Mouse (Mus musculus) left cerebral cortex, postnatal 36 days (tissue): ENCODE results near the gene Kcnk18. TPM values are rescaled to one million over a fixed set of nuclear protein-coding genes. Genes with fewer than 3 reads are reported as not detected.

Source experiments
- DNase-seq, 2 experiments: peaks; one replicate each; pipeline ENCODE4 v3.0.0; 2021 to 2022; ENCODE audit warnings: low spot score in 2 of 2, mixed read lengths in 1 of 2
- intact Hi-C: fragments of 180-260 bp; cut with DNase I; formaldehyde crosslinking; loops from one replicate; pipeline ENCODE4 v1.15.1; 2025
- total RNA-seq, 2 experiments: library from RNA; stranded (reverse); gene quantifications; 2 replicates each; pipeline ENCODE4 v1.2.3; 2021

Kcnk18 gene
- total RNA-seq, 2 experiments from 2014 or later, result not detected

GRCm38 (mm10) chr19:59208475-59208874, 10.5 kb upstream of the Kcnk18 start:
- intact Hi-C loops, result loop anchor here (1.0 to 10.0 kb wide), 3 partner anchors 297 to 444 kb away; no protein-coding TSS in a partner anchor

DNA sequence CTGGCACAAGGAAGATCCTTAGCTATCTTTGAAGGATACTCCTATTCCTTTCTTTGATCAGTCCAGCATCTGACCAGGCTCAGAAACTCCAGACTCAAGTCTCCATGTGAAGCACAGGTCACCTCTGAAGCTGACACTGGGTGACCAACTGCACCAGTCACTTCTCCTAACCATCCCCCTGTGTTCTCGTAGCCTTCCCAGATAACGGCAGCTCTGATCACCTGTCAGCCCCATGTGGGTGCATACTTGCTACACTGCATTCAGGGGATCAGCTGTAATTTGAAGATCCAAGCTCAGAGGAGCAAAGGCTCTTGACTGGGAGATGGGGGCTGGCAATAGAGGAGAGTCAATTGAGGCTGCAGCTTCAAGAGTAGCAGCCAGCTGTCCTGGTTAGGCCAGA, 10.0 kb upstream of the Kcnk18 start:
- intact Hi-C loops, result loop anchor here (1.0 to 10.0 kb wide), 3 partner anchors 298 to 444 kb away; no protein-coding TSS in a partner anchor
- DNase-seq, result no peak

More at GRCm38 (mm10) chr19:59208475-59208874, 10.5 kb upstream of the Kcnk18 start:
- peak; percentile 69 to 79 for DNase-seq

- intact Hi-C loops, result no loop called here
These were observed 2.1 kb upstream of the Kcnk18 start for GRCm38 (mm10) chr19:59216891-59217290.

GRCm38 (mm10) chr19:59221131-59221530, 2.1 kb downstream of the Kcnk18 start:
- no peak for DNase-seq
- intact Hi-C loops, result no loop called here

More at GRCm38 (mm10) chr19:59216891-59217290, 2.1 kb upstream of the Kcnk18 start:
- DNase-seq, result no peak

- intact Hi-C loops, result no loop called here
- no peak for DNase-seq
These were observed 9.4 kb downstream of the Kcnk18 start for GRCm38 (mm10) chr19:59228376-59228775.

DNA sequence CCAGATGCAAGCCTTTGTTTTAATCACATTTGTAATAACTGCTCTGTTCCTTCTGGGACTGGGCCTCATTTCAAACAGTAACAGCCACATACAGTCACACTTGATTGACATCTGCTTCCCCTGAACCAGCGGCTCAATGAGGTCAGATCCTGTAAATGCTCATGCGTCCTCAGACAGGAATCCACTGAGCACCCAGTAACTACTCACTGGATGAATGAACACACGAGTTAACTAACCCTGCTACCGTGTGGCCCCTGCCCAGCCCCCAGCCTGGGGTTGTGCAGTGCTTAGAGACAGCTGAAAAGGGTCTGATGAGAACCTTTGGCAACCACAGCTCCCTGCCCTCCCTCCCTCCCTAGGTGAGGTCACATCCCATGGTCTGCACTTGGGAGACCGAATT, 13.8 kb downstream of the Kcnk18 start:
- intact Hi-C loops, result no loop called here
- DNase-seq, result no peak

- DNase-seq, result no peak
- intact Hi-C loops, result no loop called here
These were observed 16.0 kb downstream of the Kcnk18 start for GRCm38 (mm10) chr19:59235001-59235400.

- intact Hi-C loops, result no loop called here
- no peak for DNase-seq
These were observed 17.0 kb downstream of the Kcnk18 start for GRCm38 (mm10) chr19:59236046-59236445.

GRCm38 (mm10) chr19:59238630-59239029, 19.6 kb downstream of the Kcnk18 start:
- DNase-seq, result no peak
- intact Hi-C loops, result loop anchor here (2.0 kb wide), 1 partner anchor 78 kb away; no protein-coding TSS in a partner anchor

GRCm38 (mm10) chr19:59239124-59239817, 20.3 kb downstream of the Kcnk18 start:
- intact Hi-C loops, result loop anchor here (2.0 kb wide), 1 partner anchor 78 kb away; no protein-coding TSS in a partner anchor
- peak; percentile 78 to 84 for DNase-seq

DNA sequence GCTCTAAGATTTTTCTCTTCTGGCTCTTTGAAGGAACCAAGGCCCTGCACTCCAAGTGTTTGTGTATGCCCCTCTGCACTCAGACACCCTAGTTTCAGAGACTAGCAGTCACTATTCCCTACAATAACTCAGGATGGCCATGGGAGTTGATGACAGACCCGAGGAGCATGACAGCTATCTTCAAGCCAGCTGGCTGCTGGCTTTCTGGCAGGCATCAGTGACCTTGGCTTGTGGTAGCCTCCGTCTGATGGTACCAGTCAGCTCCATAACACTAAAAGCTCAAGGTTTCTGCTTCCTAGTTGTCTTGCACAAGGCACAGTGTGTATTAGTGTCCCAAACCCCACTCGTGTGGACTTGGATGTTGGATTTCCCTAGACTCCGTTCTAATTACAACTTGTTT, 23.0 kb downstream of the Kcnk18 start:
- DNase-seq, result no peak
- intact Hi-C loops, result no loop called here

- intact Hi-C loops, result no loop called here
- no peak for DNase-seq
These were observed 24.0 kb downstream of the Kcnk18 start for GRCm38 (mm10) chr19:59243057-59243456.

- DNase-seq, result no peak
- intact Hi-C loops, result no loop called here
These were observed 29.1 kb downstream of the Kcnk18 start for GRCm38 (mm10) chr19:59248144-59248543.

- intact Hi-C loops, result no loop called here
- DNase-seq, result no peak
These were observed 29.7 kb downstream of the Kcnk18 start for GRCm38 (mm10) chr19:59248553-59249286.

GRCm38 (mm10) chr19:59252651-59253050, 33.6 kb downstream of the Kcnk18 start:
- no peak for DNase-seq
- intact Hi-C loops, result no loop called here

GRCm38 (mm10) chr19:59259633-59260032, 40.6 kb downstream of the Kcnk18 start:
- intact Hi-C loops, result no loop called here
- DNase-seq, result no peak

- intact Hi-C loops, result no loop called here
These were observed 41.9 kb downstream of the Kcnk18 start, which contains the start of gene Slc18a2 for GRCm38 (mm10) chr19:59260718-59261442. Slc18a2 (plus strand) TSS chr19:59260896.

GRCm38 (mm10) chr19:59261604-59262003, 42.6 kb downstream of the Kcnk18 start:
- intact Hi-C loops, result no loop called here
- no peak for DNase-seq

More at GRCm38 (mm10) chr19:59260718-59261442, 41.9 kb downstream of the Kcnk18 start, which contains the start of gene Slc18a2:
- no peak for DNase-seq

DNA sequence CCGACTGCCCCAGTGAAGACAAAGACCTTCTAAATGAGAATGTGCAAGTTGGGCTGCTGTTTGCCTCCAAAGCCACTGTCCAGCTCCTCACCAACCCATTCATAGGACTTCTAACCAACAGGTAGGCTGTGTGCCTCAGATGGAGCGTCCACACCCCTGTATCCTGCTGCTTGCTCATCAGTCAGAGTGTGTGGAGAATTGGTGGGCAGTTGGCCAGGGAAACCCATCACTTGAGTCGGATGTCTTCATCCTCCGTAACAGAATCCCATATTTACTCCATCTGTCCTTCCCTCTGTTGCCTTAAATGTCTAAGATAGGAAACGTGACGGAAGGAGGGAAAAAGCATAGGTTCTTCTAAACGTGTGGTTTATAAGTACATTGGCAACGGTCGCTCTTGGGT, 44.2 kb downstream of the Kcnk18 start:
- DNase-seq, result no peak
- intact Hi-C loops, result no loop called here
